Mouse (Mus musculus): ENCODE measurements around the gene Ankrd10. TPM values are rescaled to one million over a fixed set of nuclear protein-coding genes. Genes with fewer than 3 reads are reported as not detected.
A peak's percentile ranks its signal among the peaks of the same experiment; 100 is the strongest.

The Ankrd10 gene
- polyA plus RNA-seq, 1 experiment from 2014 or later, result 13.0 TPM

GRCm38 (mm10) chr8:11600301-11600951, 35.1 kb downstream of the Ankrd10 start:
- Histone ChIP-seq H3K4me3 (ENCODE audit: low read depth, low read length) (no peak overlapping the region), H3K4me1 (ENCODE audit: insufficient read depth) (no peaks in the 10 kb centered on the region), H3K9ac (replicated peaks) (no peak overlapping the region), H3K27me3 (ENCODE audit: insufficient read depth, low read length) (no peaks in the 10 kb centered on the region), H3K36me3 (replicated peaks; ENCODE audit: insufficient read depth, low read length) (no peaks in the 10 kb centered on the region), H3K4me2 (ENCODE audit: low read depth, low read length) (no peak overlapping the region), H3K9me3 (ENCODE audit: low read length) (no peaks in the 10 kb centered on the region), H3K27ac (ENCODE audit: low read depth) (no peak overlapping the region)
- 62% methylated on average over 5 of the region's 5 CpGs for WGBS (ENCODE audit: insufficient replicate concordance)
- ATAC-seq (no peak), DNase-seq (no peak)
- TF ChIP-seq EP300 (IDR thresholded peaks at IDR 0.05; ENCODE audit: low read depth), result no peak
- no peak for TF ChIP-seq CTCF (IDR thresholded peaks at IDR 0.05; ENCODE audit: low read depth)

- no peaks in the 10 kb centered on the region for H3K27me3 ChIP-seq (ENCODE audit: insufficient read depth, low read length)
- H3K4me1 ChIP-seq (ENCODE audit: insufficient read depth), result 0 out of 2 replicates have a peak, but pooled peaks cover 3% of the 10 kb centered on the region
- no peaks in the 10 kb centered on the region for H3K9me3 ChIP-seq (ENCODE audit: low read length)
- no peak overlapping the region for H3K27ac ChIP-seq (ENCODE audit: low read depth)
- DNase-seq, result no peak
- H3K4me3 ChIP-seq (ENCODE audit: low read depth, low read length), result no peak overlapping the region
- no peak for TF ChIP-seq EP300 (IDR thresholded peaks at IDR 0.05; ENCODE audit: low read depth)
- no peak for TF ChIP-seq CTCF (IDR thresholded peaks at IDR 0.05; ENCODE audit: low read depth)
- 56% methylated on average over 12 of the region's 12 CpGs for WGBS (ENCODE audit: insufficient replicate concordance)
- H3K36me3 ChIP-seq (replicated peaks; ENCODE audit: insufficient read depth, low read length), result no peaks in the 10 kb centered on the region
- ATAC-seq, result no peak
- H3K9ac ChIP-seq (replicated peaks), result no peak overlapping the region
- no peak overlapping the region for H3K4me2 ChIP-seq (ENCODE audit: low read depth, low read length)
Measured at GRCm38 (mm10) chr8:11593222-11593884, 42.2 kb downstream of the Ankrd10 start.

- Histone ChIP-seq H3K4me1 (ENCODE audit: insufficient read depth) (0 out of 2 replicates have a peak, but pooled peaks cover 3% of the 10 kb centered on the region), H3K27ac (ENCODE audit: low read depth) (no peak overlapping the region), H3K9ac (replicated peaks) (no peak overlapping the region), H3K27me3 (ENCODE audit: insufficient read depth, low read length) (no peaks in the 10 kb centered on the region), H3K4me3 (ENCODE audit: low read depth, low read length) (no peak overlapping the region), H3K36me3 (replicated peaks; ENCODE audit: insufficient read depth, low read length) (no peaks in the 10 kb centered on the region), H3K9me3 (ENCODE audit: low read length) (no peaks in the 10 kb centered on the region), H3K4me2 (ENCODE audit: low read depth, low read length) (peak overlapping the region; percentile 40; the same call in 1 of the 2 replicates)
- 25% methylated on average over 13 of the region's 13 CpGs for WGBS (ENCODE audit: insufficient replicate concordance)
- DNase-seq (peak; percentile 34), ATAC-seq (no peak)
- no peak for TF ChIP-seq EP300 (IDR thresholded peaks at IDR 0.05; ENCODE audit: low read depth)
- no peak for TF ChIP-seq CTCF (IDR thresholded peaks at IDR 0.05; ENCODE audit: low read depth)
Measured at GRCm38 (mm10) chr8:11592296-11592695, 43.3 kb downstream of the Ankrd10 start.

GRCm38 (mm10) chr8:11591837-11592236, 43.7 kb downstream of the Ankrd10 start:
- no peak overlapping the region for H3K9ac ChIP-seq (replicated peaks)
- DNase-seq, result no peak
- H3K4me3 ChIP-seq (ENCODE audit: low read depth, low read length), result no peak overlapping the region
- WGBS (ENCODE audit: insufficient replicate concordance), result 74% methylated on average over 4 of the region's 4 CpGs
- H3K27me3 ChIP-seq (ENCODE audit: insufficient read depth, low read length), result no peaks in the 10 kb centered on the region
- H3K27ac ChIP-seq (ENCODE audit: low read depth), result no peak overlapping the region
- H3K9me3 ChIP-seq (ENCODE audit: low read length), result no peaks in the 10 kb centered on the region
- no peak overlapping the region for H3K4me2 ChIP-seq (ENCODE audit: low read depth, low read length)
- no peaks in the 10 kb centered on the region for H3K36me3 ChIP-seq (replicated peaks; ENCODE audit: insufficient read depth, low read length)
- 0 out of 2 replicates have a peak, but pooled peaks cover 3% of the 10 kb centered on the region for H3K4me1 ChIP-seq (ENCODE audit: insufficient read depth)
- no peak for TF ChIP-seq EP300 (IDR thresholded peaks at IDR 0.05; ENCODE audit: low read depth)
- no peak for TF ChIP-seq CTCF (IDR thresholded peaks at IDR 0.05; ENCODE audit: low read depth)
- no peak for ATAC-seq

- Histone ChIP-seq H3K4me2 (ENCODE audit: low read depth, low read length) (no peak overlapping the region), H3K36me3 (replicated peaks; ENCODE audit: insufficient read depth, low read length) (no peaks in the 10 kb centered on the region), H3K27ac (ENCODE audit: low read depth) (no peak overlapping the region), H3K27me3 (ENCODE audit: insufficient read depth, low read length) (no peaks in the 10 kb centered on the region), H3K9me3 (ENCODE audit: low read length) (no peaks in the 10 kb centered on the region), H3K4me1 (ENCODE audit: insufficient read depth) (no peaks in the 10 kb centered on the region), H3K9ac (replicated peaks) (no peak overlapping the region), H3K4me3 (ENCODE audit: low read depth, low read length) (no peak overlapping the region)
- DNase-seq (no peak), ATAC-seq (no peak)
- 72% methylated on average over 2 of the region's 2 CpGs for WGBS (ENCODE audit: insufficient replicate concordance)
- TF ChIP-seq CTCF (IDR thresholded peaks at IDR 0.05; ENCODE audit: low read depth), result no peak
- no peak for TF ChIP-seq EP300 (IDR thresholded peaks at IDR 0.05; ENCODE audit: low read depth)
Measured at GRCm38 (mm10) chr8:11586374-11586745, 49.2 kb downstream of the Ankrd10 start.

- H3K27ac ChIP-seq (ENCODE audit: low read depth), result no peak overlapping the region
- H3K27me3 ChIP-seq (ENCODE audit: insufficient read depth, low read length), result no peaks in the 10 kb centered on the region
- no peak overlapping the region for H3K9ac ChIP-seq (replicated peaks)
- DNase-seq (no peak), ATAC-seq (no peak)
- no peaks in the 10 kb centered on the region for H3K9me3 ChIP-seq (ENCODE audit: low read length)
- TF ChIP-seq CTCF (IDR thresholded peaks at IDR 0.05; ENCODE audit: low read depth) (no peak), EP300 (IDR thresholded peaks at IDR 0.05; ENCODE audit: low read depth) (no peak)
- WGBS (ENCODE audit: insufficient replicate concordance), result 65% methylated on average over 21 of the region's 21 CpGs
- H3K4me1 ChIP-seq (ENCODE audit: insufficient read depth), result no peaks in the 10 kb centered on the region
- no peaks in the 10 kb centered on the region for H3K36me3 ChIP-seq (replicated peaks; ENCODE audit: insufficient read depth, low read length)
- no peak overlapping the region for H3K4me2 ChIP-seq (ENCODE audit: low read depth, low read length)
- H3K4me3 ChIP-seq (ENCODE audit: low read depth, low read length), result no peak overlapping the region
Measured at GRCm38 (mm10) chr8:11585513-11586373, 49.8 kb downstream of the Ankrd10 start.

Measured in liver, postnatal 0 days (tissue).